Mouse (Mus musculus): ENCODE measurements around the gene Setd3.

Gene Setd3

GRCm38 (mm10) chr12:108179246-108179320 lies at the start of gene Setd3:
Gene Setd3, minus strand, starts transcription at chr12:108179314.
- no peak for DNase-seq (ENCODE audit: low spot score)

GRCm38 (mm10) chr12:108227527-108227926 lies 48.4 kb upstream of the Setd3 start:
- DNase-seq (ENCODE audit: low spot score) = no peak

- no peak for DNase-seq (ENCODE audit: low spot score)
Observed at GRCm38 (mm10) chr12:108226941-108227340, 47.8 kb upstream of the Setd3 start.

DNA sequence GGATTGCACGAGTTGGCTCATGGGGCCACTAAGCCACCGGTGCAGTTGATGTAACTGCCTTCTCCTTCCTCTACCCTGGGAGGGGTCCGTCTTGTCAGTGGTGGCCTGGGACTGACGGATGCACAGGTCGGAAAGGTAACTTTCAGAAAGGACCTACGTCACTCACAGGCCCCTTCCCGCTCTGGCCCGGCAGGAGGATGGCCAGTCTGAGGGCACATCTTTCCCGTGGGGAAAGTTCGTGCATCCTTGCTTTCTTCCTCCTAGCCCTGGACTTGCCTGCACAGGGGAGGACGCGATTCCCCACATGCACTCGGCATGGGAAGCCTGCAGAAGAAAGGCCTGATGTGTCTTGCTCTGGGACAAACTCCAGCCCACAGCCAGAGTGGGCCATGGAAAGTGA lies 47.1 kb upstream of the Setd3 start:
- DNase-seq (ENCODE audit: low spot score) = no peak

GRCm38 (mm10) chr12:108225781-108226180 lies 46.7 kb upstream of the Setd3 start:
- no peak for DNase-seq (ENCODE audit: low spot score)

GRCm38 (mm10) chr12:108223357-108223756 lies 44.2 kb upstream of the Setd3 start:
- peak; percentile 50 for DNase-seq (ENCODE audit: low spot score)

DNA sequence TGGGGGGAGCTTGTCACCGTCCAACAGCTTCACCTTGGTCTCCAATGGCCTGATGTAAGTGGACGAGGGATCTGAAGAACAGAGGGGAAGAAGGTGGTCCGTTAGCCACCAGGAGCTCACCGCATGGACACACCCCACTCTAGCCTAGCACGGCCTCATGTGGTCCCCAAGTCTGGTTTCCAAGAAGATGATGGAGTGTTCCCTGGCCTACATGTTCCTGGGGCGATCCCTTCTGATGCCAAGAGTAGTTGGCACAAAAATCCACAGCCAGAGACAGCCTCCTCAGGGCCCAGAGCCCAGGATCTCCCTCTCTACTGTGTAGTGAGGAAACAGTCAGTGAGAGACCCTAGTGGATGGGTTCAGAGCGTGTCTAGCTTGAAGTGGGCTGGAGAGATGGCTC lies 42.6 kb upstream of the Setd3 start:
- no peak for DNase-seq (ENCODE audit: low spot score)

GRCm38 (mm10) chr12:108221206-108221605 lies 42.1 kb upstream of the Setd3 start:
- DNase-seq (ENCODE audit: low spot score) = no peak

GRCm38 (mm10) chr12:108220621-108221020 lies 41.5 kb upstream of the Setd3 start:
- DNase-seq (ENCODE audit: low spot score) = no peak

DNA sequence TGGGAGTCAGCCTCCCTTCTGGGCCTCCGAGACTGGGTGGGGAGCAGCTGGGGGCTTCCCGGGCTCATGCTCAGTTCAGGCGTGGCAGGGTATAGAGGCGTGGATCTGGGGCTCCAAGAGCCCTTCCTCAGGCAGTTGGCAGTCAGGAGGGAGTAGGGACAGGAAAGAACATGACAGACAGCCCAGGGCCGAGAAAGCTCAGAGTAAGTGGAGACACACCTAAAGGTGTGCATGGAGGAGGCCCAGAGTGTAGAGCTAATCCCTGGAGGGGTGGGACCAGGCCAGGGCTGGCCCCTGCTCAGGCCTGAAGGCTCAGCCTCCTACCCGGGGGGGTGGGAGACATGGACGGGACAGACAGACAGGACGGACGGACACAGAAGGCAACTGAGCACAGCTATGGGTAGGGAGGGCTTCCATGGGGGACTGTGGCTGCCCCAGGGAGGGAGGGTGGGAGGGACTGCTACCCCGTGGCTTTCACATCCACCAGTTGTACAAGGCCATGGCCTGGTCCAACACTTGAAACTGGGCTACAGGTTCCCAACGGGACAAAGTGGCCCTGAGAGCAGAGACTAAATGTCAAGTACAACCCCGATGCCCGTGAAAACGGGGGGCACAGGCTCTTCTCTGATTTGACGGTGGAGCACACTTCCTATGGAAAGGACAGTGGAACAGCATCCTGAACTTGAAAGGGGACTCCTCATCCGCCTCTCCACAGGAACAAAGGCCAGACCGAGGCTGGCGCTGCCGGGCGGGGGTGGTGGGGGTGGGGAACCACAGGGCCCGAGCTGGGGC lies 40.9 kb upstream of the Setd3 start:
- DNase-seq (ENCODE audit: low spot score) = no peak

- no peak for DNase-seq (ENCODE audit: low spot score)
Observed at GRCm38 (mm10) chr12:108219163-108219562, 40.0 kb upstream of the Setd3 start.

- peak; percentile 62 for DNase-seq (ENCODE audit: low spot score)
Observed at GRCm38 (mm10) chr12:108217572-108217971, 38.5 kb upstream of the Setd3 start.

DNA sequence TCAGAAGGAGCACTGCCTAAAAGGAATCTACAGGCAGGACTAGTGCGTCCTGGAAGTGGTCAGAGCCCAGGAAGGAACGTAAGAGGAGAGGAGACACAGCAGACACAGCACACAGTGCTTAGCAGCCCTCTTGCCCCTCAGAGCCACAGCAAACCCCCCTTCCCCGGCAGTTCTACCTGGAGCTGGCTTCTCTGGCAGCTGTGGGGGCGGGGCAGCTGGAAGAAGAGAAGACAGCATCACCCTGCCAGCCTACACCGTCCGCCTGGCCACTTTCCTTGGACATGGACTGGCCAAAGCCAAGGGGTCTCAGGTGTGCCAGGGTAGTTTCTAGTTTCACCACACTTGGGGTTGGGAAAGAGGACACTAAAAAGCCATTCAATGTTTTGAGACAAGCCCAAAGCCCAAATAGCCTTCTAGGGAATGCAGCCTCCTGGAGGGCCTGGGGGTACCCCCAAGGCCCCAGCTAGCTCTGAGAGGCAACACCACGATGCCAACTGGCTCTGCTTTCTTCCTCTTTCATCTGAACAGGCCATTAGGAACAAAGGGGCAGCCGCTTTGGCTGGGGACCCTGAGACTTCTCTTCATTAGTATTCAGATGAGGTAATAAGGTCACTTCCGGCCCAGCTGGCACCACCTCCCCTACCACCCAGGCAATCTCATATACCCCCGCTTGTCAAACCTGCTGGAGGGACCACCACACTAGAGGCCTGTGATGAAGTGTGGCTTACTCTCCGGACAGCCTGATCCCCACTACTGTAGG lies 37.7 kb upstream of the Setd3 start:
- no peak for DNase-seq (ENCODE audit: low spot score)

DNA sequence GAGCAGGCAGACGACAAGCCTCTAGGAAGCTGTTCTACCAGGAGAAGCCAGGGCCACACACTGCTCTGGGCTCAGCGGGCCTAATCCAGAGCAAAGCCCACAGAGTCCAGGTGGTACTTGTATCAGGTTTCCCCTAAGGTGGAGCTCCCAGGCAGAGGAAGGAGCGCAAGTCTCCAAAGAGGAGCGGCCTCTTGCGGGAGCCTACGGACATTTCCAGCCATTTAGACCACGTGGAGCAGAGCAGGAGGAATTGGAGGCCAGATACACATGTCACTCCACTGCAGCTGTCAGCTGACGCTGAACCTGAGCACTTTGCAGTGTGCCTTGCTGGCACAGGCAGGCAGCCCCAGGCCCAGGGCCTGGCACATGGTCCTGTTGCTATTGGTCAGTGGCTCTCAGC lies 36.0 kb upstream of the Setd3 start:
- no peak for DNase-seq (ENCODE audit: low spot score)

GRCm38 (mm10) chr12:108213090-108214041 lies 34.3 kb upstream of the Setd3 start:
- no peak for DNase-seq (ENCODE audit: low spot score)

- no peak for DNase-seq (ENCODE audit: low spot score)
Observed at GRCm38 (mm10) chr12:108212476-108212875, 33.4 kb upstream of the Setd3 start.

DNA sequence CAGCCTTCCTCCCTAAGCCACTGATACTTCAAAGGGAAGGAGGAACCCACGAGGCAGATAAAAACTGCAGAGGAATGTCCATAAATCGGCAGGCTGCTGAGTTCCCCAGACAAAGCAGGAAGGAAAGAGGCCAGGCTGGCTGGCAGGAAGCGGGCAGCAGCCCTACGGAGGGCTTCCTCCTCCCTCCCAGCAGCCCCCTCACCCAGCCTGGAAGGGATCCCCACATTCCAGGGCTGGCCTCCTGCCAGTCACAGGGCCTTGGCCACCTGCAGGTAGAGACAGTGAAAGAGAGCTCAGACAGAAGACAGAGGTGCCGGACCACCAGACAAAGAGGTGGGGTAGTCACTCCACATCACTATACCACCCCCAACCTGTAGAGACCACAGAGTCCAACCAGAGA lies 33.0 kb upstream of the Setd3 start:
- DNase-seq (ENCODE audit: low spot score) = no peak

GRCm38 (mm10) chr12:108210623-108211022 lies 31.5 kb upstream of the Setd3 start:
- no peak for DNase-seq (ENCODE audit: low spot score)

- peak; percentile 66 for DNase-seq (ENCODE audit: low spot score)
Observed at GRCm38 (mm10) chr12:108208726-108209438, 29.8 kb upstream of the Setd3 start.

DNA sequence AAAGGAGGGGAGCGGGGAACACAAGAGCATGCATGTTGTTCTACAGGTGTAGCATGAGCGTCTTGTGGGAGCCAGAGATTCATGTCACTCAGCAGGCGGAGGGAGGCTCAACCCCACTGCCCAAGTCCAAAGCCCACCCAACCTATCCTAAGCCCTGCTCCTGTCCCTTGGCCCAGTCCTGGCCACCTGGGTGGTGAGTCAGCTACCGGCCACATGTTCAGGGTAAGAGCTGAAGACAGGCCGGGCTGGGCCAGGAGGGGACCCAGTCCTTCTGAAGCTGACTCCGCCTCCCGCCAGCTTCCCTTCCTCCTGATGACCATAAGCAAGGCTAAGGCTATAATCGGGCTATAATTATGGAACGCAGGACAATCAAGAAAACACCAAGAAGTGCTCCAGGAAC lies 29.1 kb upstream of the Setd3 start:
- DNase-seq (ENCODE audit: low spot score) = no peak

- peak; percentile 63 for DNase-seq (ENCODE audit: low spot score)
Observed at GRCm38 (mm10) chr12:108206641-108207040, 27.5 kb upstream of the Setd3 start.

GRCm38 (mm10) chr12:108204978-108205377 lies 25.9 kb upstream of the Setd3 start:
- DNase-seq (ENCODE audit: low spot score) = no peak

All from lung, postnatal 25 days (tissue).